Mouse (Mus musculus) B cell, adult (primary cell): ENCODE measurements around the gene Lpcat1. TPM values are rescaled to one million over a fixed set of nuclear protein-coding genes. Genes with fewer than 3 reads are reported as not detected.

ENCODE experiments used
- total RNA-seq: library from RNA; stranded (reverse); gene quantifications from 4 replicates; pipeline ENCODE4 v1.2.4, GENCODE M21; 2023; ENCODE audit not compliant: inconsistent age

Gene Lpcat1
- total RNA-seq: 108 to 130 TPM (median 124 TPM) in 4 replicates

GRCm38 (mm10) chr13:73467034-73467420 lies at the start of gene Lpcat1:
TSS of gene Lpcat1 (plus strand) at chr13:73467197.

GRCm38 (mm10) chr13:73536403-73536821 lies 69.4 kb downstream of the Lpcat1 start, which contains the start of gene Slc6a3:
TSS of gene Slc6a3 (plus strand) at chr13:73536747.

Other genes starting within 250 kb of the Lpcat1 start
- gene Irx4, start 206.7 kb upstream of the Lpcat1 start, total RNA-seq: not detected in 4 replicates
- gene Mrpl36, start 138.7 kb upstream of the Lpcat1 start, total RNA-seq: 27.0 to 34.7 TPM (median 27.9 TPM) in 4 replicates
- gene Ndufs6, start 138.7 kb upstream of the Lpcat1 start, total RNA-seq: 55.8 to 61.8 TPM (median 58.6 TPM) in 4 replicates
- not detected in 4 replicates for gene Slc6a3, start 69.5 kb downstream of the Lpcat1 start, total RNA-seq
- 125 to 154 TPM (median 129 TPM) in 4 replicates for gene Clptm1l, start 136.8 kb downstream of the Lpcat1 start, total RNA-seq
- gene Tert, start 159.7 kb downstream of the Lpcat1 start, total RNA-seq: 4.5 to 6.8 TPM (median 5.1 TPM) in 4 replicates
- not detected in 4 replicates for gene Slc6a18, start 210.8 kb downstream of the Lpcat1 start, total RNA-seq
- gene Slc6a19, start 237.7 kb downstream of the Lpcat1 start, total RNA-seq: not detected in 4 replicates